Mouse (Mus musculus) cerebellum, adult 2 months (tissue): ENCODE data around the gene Mprip. TPM values are rescaled to one million over a fixed set of nuclear protein-coding genes. Genes with fewer than 3 reads are reported as not detected.
"Not testable (repeated sequence)": the region's sequence is repeated elsewhere in the genome, so short reads cannot be mapped to it uniquely, and the experiment has no call there.

Source experiments
- DNase-seq, 2 experiments: peaks; one replicate each; pipeline ENCODE4 v3.0.0; 2021
- H3K27ac ChIP-seq: fragments of 200-500 bp; 2 replicates; pipeline ENCODE4 v1.5.1; 2012; ENCODE audit warnings: low read length, control low read depth, inconsistent platforms; ENCODE audit not compliant: insufficient read depth
- H3K27me3 ChIP-seq: fragments of 200-500 bp; 2 replicates; pipeline ENCODE4 v1.6.1; 2012; ENCODE audit warnings: inconsistent platforms, mild to moderate bottlenecking, low read length, moderate library complexity; ENCODE audit not compliant: control insufficient read depth, insufficient read depth
- H3K4me1 ChIP-seq: fragments of 200-500 bp; 2 replicates; pipeline ENCODE4 v1.6.1; 2011; ENCODE audit warnings: low read length; ENCODE audit not compliant: control insufficient read depth, insufficient read depth
- H3K4me3 ChIP-seq: fragments of 200-500 bp; replicated peaks from 2 replicates; pipeline ENCODE3; 2011; ENCODE audit warnings: mild to moderate bottlenecking, low read depth, low read length, control low read depth; ENCODE audit not compliant: insufficient read depth
- CTCF ChIP-seq: fragments of 200-500 bp; IDR thresholded peaks from 2 replicates; pipeline ENCODE4 v1.5.1; 2011; ENCODE audit warnings: low read depth, mild to moderate bottlenecking, control low read depth, low read length, moderate library complexity, borderline replicate concordance; ENCODE audit not compliant: insufficient read depth
- POLR2A ChIP-seq: fragments of 200-500 bp; IDR thresholded peaks from 2 replicates; pipeline ENCODE4 v1.6.1; 2011; ENCODE audit warnings: low read length, control low read depth, borderline replicate concordance; ENCODE audit not compliant: insufficient read depth
- WGBS: fragments of 180-500 bp; shearing (Covaris S2); methylation state at CpG from one replicate; pipeline ENCODE4 v1.1.7; 2018; 5-methylcytosine and 5-hydroxymethylcytosine counted together
- polyA plus RNA-seq: library from polyadenylated mRNA; depleted of rRNA; stranded (reverse); fragments of >200 nt; gene quantifications from 2 replicates; pipeline ENCODE4 v1.2.3, GENCODE M21; 2012

The Mprip gene
- polyA plus RNA-seq, 1 experiment = 160 TPM

DNA sequence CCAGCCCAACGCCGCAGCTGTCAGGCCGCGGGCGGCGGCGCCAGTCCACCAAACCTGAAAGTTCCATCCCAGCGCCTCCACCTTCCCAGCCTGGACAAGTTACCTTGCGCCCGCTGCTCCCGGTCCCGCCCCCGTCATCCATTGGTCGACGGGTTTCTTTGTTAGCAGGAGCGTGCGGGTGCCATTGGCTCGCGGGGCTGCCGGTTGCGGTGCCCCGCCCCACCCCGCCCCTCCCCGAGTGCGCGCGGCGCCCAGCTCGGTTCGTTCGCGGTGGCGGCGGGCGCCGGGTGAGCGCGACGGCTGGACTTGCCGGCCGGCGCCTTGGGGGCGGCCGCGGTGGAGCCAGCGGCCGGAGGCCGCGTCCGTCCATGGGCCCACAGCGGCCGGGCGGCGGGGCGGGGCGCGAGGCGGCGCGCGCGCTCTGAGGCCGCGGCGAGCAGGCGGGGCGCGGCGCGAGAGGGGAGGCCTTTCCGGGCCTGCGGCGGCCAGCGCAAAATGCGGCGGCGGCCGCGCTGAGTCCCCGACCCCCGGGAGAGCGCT lies 1.2 kb downstream of the Mprip start:
- peak overlapping the region; percentile 97 for H3K4me3 ChIP-seq
- TF ChIP-seq POLR2A = peak; percentile 70; the same call in 1 of the 2 replicates
- TF ChIP-seq CTCF = no peak
- peak overlapping the region; percentile 88 for H3K27ac ChIP-seq
- 1% methylated on average over 68 of the region's 82 CpGs for WGBS
- no peaks in the 10 kb centered on the region for H3K27me3 ChIP-seq
- peaks cover 7% of the 10 kb centered on the region; the same call in 1 of the 2 replicates for H3K4me1 ChIP-seq
- DNase-seq = peak; percentile 97 to 99

DNA sequence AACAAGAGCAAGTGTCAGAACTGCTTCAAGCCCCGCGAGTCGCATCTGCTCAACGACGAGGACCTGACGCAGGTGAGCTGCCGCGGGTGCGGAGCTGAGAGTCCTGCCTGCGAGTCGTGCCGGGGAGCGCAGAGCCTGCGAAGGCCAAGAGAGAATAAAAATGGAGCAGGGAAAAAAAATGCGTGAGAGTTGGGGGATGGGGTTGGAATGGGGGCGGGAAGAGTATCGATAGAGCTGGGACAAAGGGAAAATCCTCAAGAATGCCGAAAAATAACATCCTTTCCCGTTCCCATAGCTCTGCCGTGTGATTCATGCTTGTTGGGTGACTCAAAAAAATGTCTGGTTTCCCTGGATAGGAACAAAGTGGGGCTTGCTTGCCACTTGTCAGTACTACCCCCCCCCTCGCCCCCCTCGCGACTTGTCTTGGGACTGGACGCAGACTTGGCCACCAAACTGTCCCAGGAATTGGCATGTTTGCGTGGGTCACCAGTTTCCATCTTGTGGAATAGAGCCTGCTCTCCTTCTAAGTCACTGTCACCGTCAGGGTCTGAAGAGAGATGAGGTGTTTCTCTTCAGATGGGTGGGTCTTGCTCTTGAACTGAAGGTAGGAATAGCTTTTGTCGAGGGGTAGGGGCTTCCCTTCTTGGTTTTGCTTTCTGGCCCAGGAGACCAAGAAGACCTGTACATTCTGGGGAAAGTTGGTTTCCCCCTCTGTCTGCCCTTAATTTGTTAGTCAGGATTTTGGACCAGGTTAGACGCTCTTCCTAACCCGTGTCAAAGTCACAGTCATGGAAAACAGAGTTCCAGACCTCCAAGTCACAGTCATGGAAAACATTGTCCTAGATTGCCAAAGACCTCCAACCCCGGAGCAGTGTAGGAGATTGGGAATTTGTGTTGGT lies 2.0 kb downstream of the Mprip start:
- Histone ChIP-seq H3K4me3 (peak overlapping the region; percentile 97), H3K4me1 (peaks cover 7% of the 10 kb centered on the region; the same call in 1 of the 2 replicates), H3K27me3 (no peaks in the 10 kb centered on the region), H3K27ac (peak overlapping the region; percentile 41)
- peak in 1 of 2 experiments; percentile 52 for DNase-seq
- no peak for TF ChIP-seq CTCF
- no peak for TF ChIP-seq POLR2A
- WGBS = 2% methylated on average over 30 of the region's 30 CpGs

- H3K27me3 ChIP-seq = no peaks in the 10 kb centered on the region
- peak overlapping the region; percentile 41; the same call in 1 of the 2 replicates for H3K27ac ChIP-seq
- H3K4me3 ChIP-seq = peak overlapping the region; percentile 97
- 2% methylated on average over 3 of the region's 3 CpGs for WGBS
- no peak for DNase-seq
- peaks cover 7% of the 10 kb centered on the region; the same call in 1 of the 2 replicates for H3K4me1 ChIP-seq
- no peak for TF ChIP-seq POLR2A
- no peak for TF ChIP-seq CTCF
Measured at GRCm38 (mm10) chr11:59663776-59664320, 2.7 kb downstream of the Mprip start.

GRCm38 (mm10) chr11:59664818-59665217 lies 3.7 kb downstream of the Mprip start:
- TF ChIP-seq CTCF = no peak
- TF ChIP-seq POLR2A = peak; percentile 48; the same call in 1 of the 2 replicates
- 1% methylated on average over 3 of the region's 3 CpGs for WGBS
- H3K27me3 ChIP-seq = no peaks in the 10 kb centered on the region
- peak overlapping the region; percentile 44 for H3K4me3 ChIP-seq
- H3K27ac ChIP-seq = peak overlapping the region; percentile 68; the same call in 1 of the 2 replicates
- H3K4me1 ChIP-seq = peaks cover 7% of the 10 kb centered on the region; the same call in 1 of the 2 replicates
- peak; percentile 57 to 79 for DNase-seq

- 58% methylated on average over 4 of the region's 4 CpGs for whole genome bisulfite sequencing
- TF ChIP-seq POLR2A (no peak), CTCF (no peak)
- peaks cover 31% of the 10 kb centered on the region for H3K4me1 ChIP-seq
- H3K27me3 ChIP-seq = no peaks in the 10 kb centered on the region
- H3K27ac ChIP-seq = no peak overlapping the region
- H3K4me3 ChIP-seq = no peak overlapping the region
- no peak for DNase-seq
Measured at GRCm38 (mm10) chr11:59671049-59671693, 10.1 kb downstream of the Mprip start.

DNA sequence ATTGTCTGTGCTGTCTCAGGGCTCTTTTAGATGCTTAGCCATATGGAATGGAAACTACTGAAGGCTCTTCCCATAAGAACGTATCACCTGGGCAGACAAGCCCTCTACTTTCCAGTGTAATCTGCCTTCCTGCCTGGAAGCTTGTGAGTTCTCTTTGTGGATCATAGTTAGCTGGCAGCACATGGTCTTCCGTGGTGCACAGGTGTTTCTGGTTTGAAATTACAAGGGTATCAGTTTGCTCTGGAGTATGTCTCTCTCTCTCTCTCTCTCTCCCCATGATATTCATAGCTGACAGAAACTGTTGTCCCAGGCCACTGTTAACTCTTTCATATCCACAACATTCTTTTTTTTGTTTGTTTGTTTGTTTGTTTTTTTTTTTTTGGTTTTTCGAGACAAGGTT lies 12.9 kb downstream of the Mprip start:
- no peak for DNase-seq
- WGBS = 39% methylated on average over 3 of the region's 3 CpGs

DNA sequence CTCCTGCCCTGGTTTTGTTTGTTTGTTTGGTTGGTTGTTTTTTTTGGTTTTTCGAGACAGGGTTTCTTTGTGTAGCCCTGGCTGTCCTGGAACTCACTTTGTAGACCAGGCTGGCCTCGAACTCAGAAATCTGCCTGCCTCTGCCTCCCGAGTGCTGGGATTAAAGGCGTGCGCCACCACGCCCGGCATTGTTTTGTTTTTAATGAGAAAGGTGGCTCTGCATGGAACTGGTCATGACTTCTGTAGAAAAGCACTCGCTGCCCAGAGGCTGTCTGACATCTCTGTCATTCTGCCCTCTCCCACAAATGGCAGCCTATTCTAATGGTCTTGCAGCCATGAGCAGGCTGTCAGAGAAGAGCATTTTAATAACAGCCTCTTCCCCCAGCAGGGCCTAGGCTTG lies 13.6 kb downstream of the Mprip start:
- 95% methylated on average over 8 of the region's 8 CpGs for WGBS
- DNase-seq, H3K27ac ChIP-seq: not testable (repeated sequence)

More for the DNA sequence above, 12.9 kb downstream of the Mprip start:
- no peak overlapping the region for H3K27ac ChIP-seq
- peaks cover 44% of the 10 kb centered on the region for H3K4me1 ChIP-seq
- TF ChIP-seq CTCF (no peak), POLR2A (no peak)
- H3K4me3 ChIP-seq = no peak overlapping the region
- H3K27me3 ChIP-seq = no peaks in the 10 kb centered on the region

GRCm38 (mm10) chr11:59677767-59678166 lies 16.7 kb downstream of the Mprip start:
- Histone ChIP-seq H3K27me3 (no peaks in the 10 kb centered on the region), H3K27ac (no peak overlapping the region), H3K4me1 (peaks cover 36% of the 10 kb centered on the region), H3K4me3 (no peak overlapping the region)
- 88% methylated on average over 2 of the region's 2 CpGs for WGBS
- TF ChIP-seq POLR2A (no peak), CTCF (no peak)
- no peak for DNase-seq

More for the DNA sequence above, 13.6 kb downstream of the Mprip start:
- not testable (repeated sequence) for H3K4me3 ChIP-seq, H3K27me3 ChIP-seq
- peaks cover 51% of the 10 kb centered on the region for H3K4me1 ChIP-seq
